Mouse (Mus musculus) kidney, adult 2 months (tissue): ENCODE data around the gene Gpc5. TPM values are rescaled to one million over a fixed set of nuclear protein-coding genes. Genes with fewer than 3 reads are reported as not detected.

Experiments used
- DNase-seq: peaks from one replicate; pipeline ENCODE4 v3.0.0; 2021
- H3K27ac ChIP-seq: fragments of 200-500 bp; 2 replicates; pipeline ENCODE4 v1.5.1; 2012; ENCODE audit warnings: low read depth, low read length, control low read depth, inconsistent platforms; ENCODE audit not compliant: insufficient read depth
- H3K27me3 ChIP-seq: fragments of 200-500 bp; replicated peaks from 2 replicates; pipeline ENCODE4 v1.6.1; 2012; ENCODE audit warnings: mild to moderate bottlenecking, moderate library complexity, low read length, inconsistent platforms; ENCODE audit not compliant: control insufficient read depth, insufficient read depth
- H3K36me3 ChIP-seq: fragments of 200-500 bp; 2 replicates; pipeline ENCODE4 v1.6.1; 2012; ENCODE audit warnings: mild to moderate bottlenecking, moderate library complexity, low read length, inconsistent platforms; ENCODE audit not compliant: control insufficient read depth, insufficient read depth
- H3K4me1 ChIP-seq: fragments of 200-500 bp; 2 replicates; pipeline ENCODE4 v1.6.1; 2011; ENCODE audit warnings: low read length; ENCODE audit not compliant: control insufficient read depth, insufficient read depth
- H3K4me3 ChIP-seq: fragments of 200-500 bp; 2 replicates; pipeline ENCODE4 v1.5.1; 2011; ENCODE audit warnings: mild to moderate bottlenecking, low read depth, low read length, control low read depth; ENCODE audit not compliant: insufficient read depth
- CTCF ChIP-seq: fragments of 200-500 bp; conservative IDR thresholded peaks from 2 replicates; pipeline ENCODE4 v1.5.1; 2011; ENCODE audit warnings: low read depth, mild to moderate bottlenecking, control low read depth, low read length, moderate library complexity, mixed read lengths; ENCODE audit not compliant: insufficient read depth, insufficient read length
- POLR2A ChIP-seq: fragments of 200-500 bp; IDR thresholded peaks from one replicate; pipeline ENCODE4 v1.6.1; 2011; ENCODE audit warnings: low read depth, low read length, control low read depth
- WGBS: fragments of 180-500 bp; shearing (Covaris S2); methylation state at CpG from one replicate; pipeline ENCODE4 v1.1.7; 2018; 5-methylcytosine and 5-hydroxymethylcytosine counted together
- polyA plus RNA-seq: library from polyadenylated mRNA; depleted of rRNA; stranded (reverse); fragments of >200 nt; gene quantifications from 2 replicates; pipeline ENCODE4 v1.2.3, GENCODE M21; 2012; rRNA removed

Gene Gpc5
- polyA plus RNA-seq: 0.69 and 1.0 TPM in 2 replicates

GRCm38 (mm10) chr14:115092081-115092480, at the start of gene Gpc5:
TSS of gene Gpc5 (plus strand) at chr14:115092215.
- Histone ChIP-seq H3K4me3 (peak within 1 kb of the TSS; percentile 77), H3K36me3 (no peaks in the 10 kb centered on the region), H3K4me1 (no peaks in the 10 kb centered on the region), H3K27me3 (peaks cover 2% of the 10 kb centered on the region; the same call in 1 of the 2 replicates), H3K27ac (no peak within 1 kb of the TSS)
- TF ChIP-seq POLR2A (no peak), CTCF (no peak)
- DNase-seq: peak; percentile 93
- under 1% methylated on average over 31 of the region's 31 CpGs for WGBS

- no peak for DNase-seq
- WGBS: 10% methylated on average over 4 of the region's 4 CpGs
- H3K27ac ChIP-seq: no peak overlapping the region
- no peak overlapping the region for H3K4me3 ChIP-seq
- no peaks in the 10 kb centered on the region for H3K4me1 ChIP-seq
- peaks cover 3% of the 10 kb centered on the region for H3K36me3 ChIP-seq
- no peak for TF ChIP-seq POLR2A
- TF ChIP-seq CTCF: no peak
- H3K27me3 ChIP-seq: no peaks in the 10 kb centered on the region
Measured at GRCm38 (mm10) chr14:115042660-115043059, 49.4 kb upstream of the Gpc5 start.

- Histone ChIP-seq H3K27ac (no peak overlapping the region), H3K27me3 (no peaks in the 10 kb centered on the region), H3K4me1 (no peaks in the 10 kb centered on the region), H3K36me3 (peaks cover 3% of the 10 kb centered on the region), H3K4me3 (no peak overlapping the region)
- no peak for DNase-seq
- 92% methylated on average over 5 of the region's 5 CpGs for WGBS
- TF ChIP-seq CTCF (no peak), POLR2A (no peak)
Measured at GRCm38 (mm10) chr14:115044016-115044415, 48.0 kb upstream of the Gpc5 start.

- Histone ChIP-seq H3K36me3 (peaks cover 3% of the 10 kb centered on the region), H3K27ac (no peak overlapping the region), H3K4me1 (no peaks in the 10 kb centered on the region), H3K4me3 (no peak overlapping the region), H3K27me3 (no peaks in the 10 kb centered on the region)
- no peak for DNase-seq
- TF ChIP-seq CTCF: no peak
- TF ChIP-seq POLR2A: no peak
- whole genome bisulfite sequencing: 93% methylated on average over 3 of the region's 3 CpGs
Measured at GRCm38 (mm10) chr14:115045712-115046111, 46.3 kb upstream of the Gpc5 start.

- no peaks in the 10 kb centered on the region for H3K4me1 ChIP-seq
- no peak overlapping the region for H3K4me3 ChIP-seq
- H3K27ac ChIP-seq: no peak overlapping the region
- no peak for DNase-seq
- WGBS: 91% methylated on average over 3 of the region's 3 CpGs
- H3K36me3 ChIP-seq: peaks cover 3% of the 10 kb centered on the region
- H3K27me3 ChIP-seq: no peaks in the 10 kb centered on the region
- no peak for TF ChIP-seq POLR2A
- TF ChIP-seq CTCF: no peak
Measured at GRCm38 (mm10) chr14:115047316-115047715, 44.7 kb upstream of the Gpc5 start.

GRCm38 (mm10) chr14:115047990-115048862, 43.8 kb upstream of the Gpc5 start:
- Histone ChIP-seq H3K4me3 (no peak overlapping the region), H3K36me3 (peaks cover 3% of the 10 kb centered on the region), H3K4me1 (no peaks in the 10 kb centered on the region), H3K27ac (no peak overlapping the region), H3K27me3 (no peaks in the 10 kb centered on the region)
- 71% methylated on average over 5 of the region's 5 CpGs for WGBS
- no peak for TF ChIP-seq POLR2A
- no peak for TF ChIP-seq CTCF
- no peak for DNase-seq

- TF ChIP-seq CTCF: no peak
- TF ChIP-seq POLR2A: no peak
- DNase-seq: no peak
- H3K27me3 ChIP-seq: no peaks in the 10 kb centered on the region
- H3K4me3 ChIP-seq: no peak overlapping the region
- H3K4me1 ChIP-seq: no peaks in the 10 kb centered on the region
- no peak overlapping the region for H3K27ac ChIP-seq
- peaks cover 3% of the 10 kb centered on the region for H3K36me3 ChIP-seq
- 45% methylated on average over 5 of the region's 5 CpGs for WGBS
Measured at GRCm38 (mm10) chr14:115048863-115049566, 43.0 kb upstream of the Gpc5 start.
